Mouse (Mus musculus): ENCODE measurements around the gene Lpcat2b.
"Not testable (repeated sequence)": the region's sequence is repeated elsewhere in the genome, so short reads cannot be mapped to it uniquely, and the experiment has no call there.

Gene Lpcat2b

DNA sequence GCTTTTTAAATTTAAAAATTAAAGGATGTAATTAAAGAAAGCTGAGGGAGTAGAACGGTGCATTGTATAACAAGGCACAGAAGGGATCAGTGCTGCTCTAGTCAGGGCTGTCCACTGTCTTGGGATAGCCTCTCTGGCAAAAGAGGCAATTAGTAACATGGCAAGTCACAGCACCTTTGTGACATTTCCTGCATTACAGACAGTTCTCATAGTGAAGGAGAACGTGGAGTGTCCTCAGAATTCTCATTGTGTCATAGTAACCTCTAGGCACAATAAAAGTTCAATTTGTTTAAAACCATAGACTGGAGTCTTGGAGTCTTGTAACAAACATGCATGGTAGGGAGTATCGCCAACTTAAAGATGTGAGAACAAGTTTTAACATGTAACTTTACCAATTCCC, at the start of gene Lpcat2b:
TSS of gene Lpcat2b (plus strand) at position 301 of the 400 bp plus-strand sequence.
- DNase-seq (ENCODE audit: low read depth, low spot score) = no peak

DNA sequence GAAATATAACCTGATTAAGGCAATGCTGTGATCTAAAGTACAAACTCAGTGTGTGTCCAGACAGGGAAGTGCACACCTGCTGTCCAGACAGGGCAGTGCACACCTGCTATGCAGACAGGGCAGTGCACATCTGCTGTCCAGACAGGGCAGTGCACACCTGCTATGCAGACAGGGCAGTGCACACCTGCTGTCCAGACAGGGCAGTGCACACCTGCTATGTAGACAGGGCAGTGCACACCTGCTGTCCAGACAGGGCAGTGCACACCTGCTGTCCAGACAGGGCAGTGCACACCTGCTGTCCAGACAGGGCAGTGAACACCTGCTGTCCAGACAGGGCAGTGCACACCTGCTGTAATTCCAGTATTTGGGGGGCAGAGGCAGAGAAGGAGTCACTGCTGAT, 44.9 kb upstream of the Lpcat2b start:
- DNase-seq (ENCODE audit: low read depth, low spot score) = not testable (repeated sequence)

DNA sequence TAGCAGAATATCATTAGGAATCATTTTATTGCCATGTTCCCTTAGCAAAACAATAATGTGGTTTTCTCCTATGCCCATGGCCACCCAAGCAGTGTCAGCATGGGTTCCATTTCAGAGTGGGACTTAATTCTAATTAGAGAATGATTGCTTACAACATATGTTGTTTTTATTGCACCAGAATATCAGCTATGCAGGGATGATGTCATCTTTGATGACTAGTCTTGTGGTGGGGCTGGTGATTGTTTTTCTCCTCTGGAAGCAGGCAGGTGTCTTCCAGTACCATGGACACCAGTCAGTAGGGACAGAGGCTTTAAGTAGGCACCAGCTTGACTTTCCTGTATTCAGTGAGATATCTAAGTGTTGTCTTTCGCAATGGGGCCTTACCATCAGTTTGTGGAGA, 43.6 kb upstream of the Lpcat2b start:
- DNase-seq (ENCODE audit: low read depth, low spot score) = no peak

DNA sequence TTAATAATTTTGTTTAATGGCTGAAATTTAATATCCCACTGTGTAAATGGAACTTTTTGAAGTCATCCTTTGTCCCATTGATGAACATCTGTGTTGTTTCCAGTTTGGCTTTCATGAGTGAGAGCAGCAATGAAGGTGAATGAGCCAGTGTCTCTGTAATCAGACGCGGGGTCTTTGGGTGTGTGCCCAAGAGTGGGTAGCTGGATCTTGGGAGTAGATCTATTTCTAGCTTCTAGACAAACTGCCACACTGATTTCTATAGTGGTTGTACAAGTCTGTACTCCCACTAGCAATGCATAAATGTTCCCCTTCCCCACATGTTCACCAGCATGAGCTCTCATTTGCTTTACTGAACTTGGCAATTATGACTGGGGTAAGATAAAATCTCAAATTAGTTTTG, 42.0 kb upstream of the Lpcat2b start:
- no peak for DNase-seq (ENCODE audit: low read depth, low spot score)

DNA sequence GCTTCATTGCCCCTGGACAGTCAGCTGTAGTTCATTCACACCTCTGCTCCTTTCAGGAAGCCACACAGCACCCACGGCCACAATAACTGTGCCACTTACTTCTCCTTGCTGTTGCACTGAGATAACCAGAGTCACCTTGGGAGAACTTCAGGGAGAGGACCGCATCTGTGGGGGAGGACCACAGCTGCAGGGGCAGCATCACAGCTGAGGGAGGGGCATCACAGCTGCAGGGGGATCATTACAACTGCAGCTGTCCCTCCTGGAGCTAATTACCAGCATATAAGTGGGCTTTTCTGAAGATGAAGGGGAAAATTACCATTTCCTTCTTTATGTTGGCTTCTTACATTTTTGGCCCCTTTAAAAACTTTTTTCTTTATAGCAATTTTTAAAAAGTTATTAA, 36.9 kb upstream of the Lpcat2b start:
- DNase-seq (ENCODE audit: low read depth, low spot score) = no peak

DNA sequence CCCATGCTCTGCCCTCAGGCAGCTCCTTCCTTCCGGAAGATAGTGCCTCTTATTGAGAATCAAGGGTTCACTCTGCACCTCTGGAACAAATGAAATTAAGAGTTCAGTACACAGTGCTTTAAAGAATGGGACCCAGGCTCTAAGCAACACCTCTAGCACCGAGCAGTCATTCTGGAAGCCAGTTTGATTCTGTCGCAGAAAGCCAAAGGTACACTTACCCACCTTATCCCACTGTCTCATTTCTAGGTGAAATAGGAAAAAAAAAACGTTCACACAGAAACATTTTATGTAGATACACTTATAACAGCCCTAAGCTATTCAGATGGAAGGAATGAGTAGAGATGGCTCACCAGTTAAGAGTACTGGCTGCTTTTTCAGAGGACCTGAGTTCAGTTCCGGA, 28.9 kb upstream of the Lpcat2b start, which contains the start of gene Ephx4:
TSS of gene Ephx4 (plus strand) at position 301 of the 400 bp plus-strand sequence.
- DNase-seq (ENCODE audit: low read depth, low spot score) = no peak

DNA sequence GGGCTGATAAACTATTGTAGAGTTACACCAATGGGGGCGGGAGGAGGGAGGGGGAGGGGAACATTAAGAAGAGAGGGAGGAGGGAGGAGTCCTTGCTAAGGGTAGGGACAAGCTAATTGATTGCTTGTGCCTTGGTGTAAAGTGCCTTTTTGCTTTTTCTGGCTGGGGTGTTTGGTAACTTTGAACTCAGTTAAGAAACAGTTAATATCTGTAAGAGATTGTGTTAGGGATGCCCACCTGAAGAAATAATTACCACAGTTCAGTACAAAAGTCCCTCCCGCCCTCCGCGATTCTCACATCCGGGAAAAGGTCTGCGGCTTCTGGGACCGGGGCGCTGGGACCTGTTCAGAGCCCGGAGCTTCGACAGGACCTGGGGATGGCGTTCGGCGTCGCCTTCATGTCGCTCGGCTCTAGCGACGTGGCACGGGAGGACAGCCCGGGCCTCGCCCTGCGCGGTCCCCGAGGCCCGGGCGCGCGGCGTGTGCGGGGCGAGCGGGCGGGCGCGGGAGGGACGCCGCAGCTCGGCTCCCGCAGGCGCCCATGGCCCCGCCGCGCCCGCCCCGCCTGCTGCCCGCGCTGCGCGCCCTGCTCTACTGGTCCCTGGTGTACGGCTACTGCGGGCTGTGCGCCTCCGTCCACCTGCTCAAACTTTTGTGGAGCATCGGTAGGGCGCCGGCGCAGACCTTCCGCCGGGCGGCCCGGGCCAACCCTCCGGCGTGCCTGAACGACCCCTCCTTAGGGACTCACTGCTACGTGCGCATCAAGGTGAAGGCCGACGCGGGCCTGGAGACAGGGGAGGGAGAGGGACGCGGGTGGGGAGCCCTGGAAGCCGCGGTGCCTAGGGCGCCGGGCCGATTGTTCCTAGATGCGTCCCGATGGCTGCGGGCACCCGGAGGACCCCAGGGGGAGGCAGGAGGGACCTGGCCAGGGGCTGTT, 28.1 kb upstream of the Lpcat2b start:
- DNase-seq (ENCODE audit: low read depth, low spot score) = peak; percentile 73

DNA sequence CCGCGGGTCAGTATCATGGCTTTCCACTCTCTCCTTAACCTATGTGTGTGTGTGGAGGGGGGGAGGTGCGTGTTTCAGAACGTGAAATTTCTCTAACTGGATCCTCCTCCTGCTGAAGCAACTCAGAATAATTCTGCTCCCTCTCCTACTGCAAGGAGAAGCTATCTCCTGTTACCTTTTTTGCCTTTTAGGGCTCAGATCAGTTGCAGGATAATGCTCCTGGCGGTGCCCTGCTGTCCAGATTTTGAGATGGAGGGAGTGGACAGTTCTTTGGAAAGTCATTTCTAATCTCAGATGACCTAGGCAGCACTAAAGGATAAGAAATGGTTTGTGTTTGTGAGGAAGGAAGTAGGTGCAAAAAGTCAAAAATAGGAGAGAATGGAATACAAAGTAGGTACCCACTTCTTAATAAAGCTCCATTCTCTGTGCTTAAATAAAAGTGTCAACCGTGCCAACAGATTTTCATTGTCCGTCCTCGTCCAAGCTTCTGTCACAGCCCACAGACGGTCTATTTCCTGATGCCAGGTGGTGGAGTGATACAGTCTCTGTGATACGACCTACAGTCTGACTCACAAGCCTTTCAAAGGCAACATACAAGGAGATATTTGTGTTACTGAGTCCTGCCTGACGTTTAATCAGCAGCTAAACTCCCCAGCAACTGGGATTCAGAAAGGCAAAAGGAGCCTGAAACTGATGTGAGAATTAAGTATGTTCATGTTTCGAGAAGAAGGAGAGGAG, 27.2 kb upstream of the Lpcat2b start:
- no peak for DNase-seq (ENCODE audit: low read depth, low spot score)

DNA sequence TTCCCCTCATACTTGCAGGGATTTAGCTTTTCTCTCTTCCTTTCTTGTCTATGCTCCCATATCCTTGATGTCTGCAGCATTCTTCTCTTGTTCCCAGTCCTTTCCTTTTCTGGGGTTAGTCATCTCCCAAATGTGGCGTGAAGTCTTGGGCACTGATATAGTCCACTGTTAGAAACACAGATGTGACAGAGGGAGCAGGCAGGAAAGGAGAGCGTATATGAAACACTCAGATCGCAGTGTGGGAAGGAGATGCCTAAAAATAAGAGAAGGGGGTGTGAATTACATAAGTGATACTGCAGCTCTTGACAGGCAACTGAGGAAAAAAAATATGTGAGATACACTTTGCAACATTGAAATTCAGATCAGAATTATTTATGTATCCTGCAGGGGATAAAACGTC, 26.0 kb upstream of the Lpcat2b start:
- no peak for DNase-seq (ENCODE audit: low read depth, low spot score)

DNA sequence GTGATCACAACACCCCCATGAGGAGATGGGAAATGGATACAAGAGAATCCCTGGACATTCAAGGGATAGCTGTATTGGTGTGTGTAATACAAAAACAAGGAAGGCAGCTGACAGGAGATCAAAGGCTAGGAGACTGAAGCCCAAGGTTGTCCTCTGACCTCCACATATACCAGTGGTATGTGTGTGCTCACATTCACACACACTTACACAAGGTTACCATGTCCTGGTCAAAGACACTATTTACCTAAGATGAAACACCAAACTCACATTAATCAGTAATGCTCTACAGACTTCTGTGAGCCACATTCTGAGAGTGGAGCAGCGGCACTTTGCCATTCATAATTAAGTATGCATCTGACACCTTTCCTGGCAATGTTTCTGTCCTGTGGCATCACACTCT, 21.0 kb upstream of the Lpcat2b start:
- no peak for DNase-seq (ENCODE audit: low read depth, low spot score)

DNA sequence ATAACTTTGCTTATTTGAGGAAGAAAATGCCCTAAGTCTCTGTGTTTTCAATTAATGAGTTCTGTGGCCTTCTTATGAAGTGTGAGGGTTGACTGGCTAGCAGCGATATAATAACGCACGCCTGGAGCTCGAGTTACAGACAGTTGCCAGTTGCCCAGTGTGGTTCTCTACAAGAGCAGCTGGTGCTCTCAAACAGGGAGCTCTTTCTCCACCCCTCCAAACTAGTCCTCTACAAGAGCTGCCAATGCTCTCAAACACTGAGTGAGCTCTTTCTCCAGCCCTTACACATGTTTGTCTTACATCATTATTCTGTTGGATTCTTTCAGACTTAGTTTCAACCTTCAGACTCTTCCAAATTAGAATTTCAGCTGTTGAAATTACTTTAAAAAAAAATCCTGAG, 20.0 kb upstream of the Lpcat2b start:
- no peak for DNase-seq (ENCODE audit: low read depth, low spot score)

DNA sequence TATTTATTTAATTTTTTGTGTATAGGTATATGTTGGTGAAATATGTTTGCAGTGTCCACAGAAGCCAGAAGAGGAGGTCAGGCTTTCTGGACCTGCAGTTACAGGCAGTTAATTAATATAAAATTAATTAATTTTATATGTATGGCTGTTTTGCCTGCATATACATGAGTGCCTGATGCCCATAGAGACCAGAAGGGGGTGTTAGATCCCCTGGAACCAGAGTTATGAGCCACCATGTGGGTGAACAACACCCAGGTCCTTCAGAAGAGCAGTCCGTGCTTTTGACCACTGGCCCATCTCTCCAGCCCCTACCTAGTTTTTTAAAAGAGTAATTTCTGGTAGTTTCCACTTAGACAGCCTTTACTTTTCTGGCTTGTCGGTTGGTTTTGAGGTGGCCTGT, 19.1 kb upstream of the Lpcat2b start:
- DNase-seq (ENCODE audit: low read depth, low spot score) = no peak

DNA sequence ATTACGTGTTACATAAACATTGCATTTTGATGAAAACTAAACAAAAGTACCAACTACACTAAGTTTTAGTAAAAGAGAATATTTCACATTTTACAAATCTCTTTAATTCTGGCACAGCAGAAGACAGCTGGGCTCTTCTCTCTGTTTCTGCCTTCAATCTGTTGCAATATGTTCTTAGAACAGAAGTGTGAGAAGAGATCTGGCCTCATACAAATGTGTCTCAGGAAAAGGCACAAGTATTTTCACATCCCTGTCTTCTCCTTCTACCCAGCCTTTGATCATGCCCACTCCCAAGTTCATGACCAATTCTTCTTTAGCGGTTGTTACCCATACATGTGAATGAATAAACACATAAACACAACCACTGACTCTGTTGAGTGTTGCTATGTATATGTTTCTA, 16.3 kb upstream of the Lpcat2b start:
- DNase-seq (ENCODE audit: low read depth, low spot score) = no peak

DNA sequence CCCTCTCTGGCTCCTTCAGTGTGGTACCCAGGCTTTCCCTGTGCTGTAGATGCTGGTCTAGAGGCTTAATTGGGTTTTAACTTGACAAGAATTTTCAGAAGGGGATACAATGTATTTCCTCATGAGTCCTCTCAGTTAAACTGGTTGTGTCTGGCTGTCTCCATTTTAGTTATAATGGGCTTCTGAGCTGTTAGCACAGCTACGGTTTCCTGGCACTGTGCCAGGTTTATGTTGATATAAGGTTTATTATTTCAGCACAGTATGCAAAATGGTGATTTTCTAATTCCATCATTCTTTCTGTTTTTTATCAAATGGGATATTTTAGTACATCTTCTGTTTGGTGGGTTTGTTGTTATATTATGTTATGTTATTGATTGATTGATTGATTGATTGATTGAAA, 9.7 kb upstream of the Lpcat2b start:
- no peak for DNase-seq (ENCODE audit: low read depth, low spot score)

DNA sequence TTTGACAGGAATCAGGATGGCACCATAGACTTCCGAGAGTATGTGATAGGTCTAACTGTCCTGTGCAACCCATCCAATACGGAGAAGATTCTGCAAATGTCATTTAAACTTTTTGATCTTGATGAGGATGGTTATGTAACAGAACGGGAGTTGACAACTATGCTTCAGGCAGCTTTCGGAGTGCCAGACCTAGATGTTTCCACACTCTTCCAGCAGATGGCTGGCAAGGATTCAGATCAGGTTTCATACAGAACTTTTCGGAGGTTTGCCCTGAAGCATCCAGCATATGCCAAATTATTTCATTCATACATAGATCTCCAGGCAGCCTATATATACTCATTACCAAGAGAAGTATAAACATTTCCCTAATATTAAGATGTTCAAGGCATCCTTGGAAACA, 2.7 kb downstream of the Lpcat2b start:
- DNase-seq (ENCODE audit: low read depth, low spot score) = no peak

DNA sequence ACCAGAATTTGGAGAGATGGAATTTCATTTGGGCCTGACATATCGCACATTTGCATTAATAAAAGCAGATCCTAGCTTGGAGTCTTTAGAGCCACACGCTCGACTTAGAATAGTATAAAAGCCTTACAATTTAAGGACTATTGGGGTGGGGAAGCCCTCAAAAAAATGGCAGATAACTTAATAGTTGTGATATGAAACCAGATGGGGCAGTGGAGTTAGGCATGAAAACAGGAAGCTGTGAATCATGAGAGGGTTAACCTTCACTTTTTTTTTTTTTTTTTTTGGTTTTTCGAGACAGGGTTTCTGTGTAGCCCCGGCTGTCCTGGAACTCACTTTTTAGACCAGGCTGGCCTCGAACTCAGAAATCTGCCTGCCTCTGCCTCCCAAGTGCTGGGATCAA, 4.8 kb downstream of the Lpcat2b start:
- no peak for DNase-seq (ENCODE audit: low read depth, low spot score)

DNA sequence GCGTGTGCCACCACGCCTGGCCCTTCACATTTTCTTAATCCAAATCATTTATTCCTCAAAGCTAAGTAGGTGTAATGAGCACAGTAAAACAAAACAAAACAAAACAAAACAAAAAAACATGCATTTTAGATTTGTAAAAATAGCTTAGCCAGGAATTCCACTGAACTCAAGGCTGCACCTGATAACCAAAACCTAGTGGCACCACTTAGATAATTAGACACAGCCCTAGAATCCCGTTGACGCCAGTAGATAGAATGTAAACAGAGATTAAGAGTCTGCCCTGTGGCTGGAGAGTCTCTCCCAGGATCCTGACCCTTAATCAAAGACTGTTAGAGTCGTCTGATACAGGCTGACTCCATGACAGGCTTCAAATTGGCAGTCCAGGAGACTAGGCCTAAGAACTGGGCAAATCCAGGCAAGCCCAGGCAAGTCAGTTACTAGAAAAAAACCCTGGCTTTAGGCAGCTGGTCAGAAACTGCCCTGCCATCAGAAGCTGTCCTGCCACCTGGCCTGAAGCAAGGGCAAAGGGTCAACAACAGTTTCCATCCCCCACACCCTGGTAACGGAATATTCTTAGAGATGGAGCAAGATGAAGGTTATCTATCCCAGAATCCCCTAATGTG, 5.3 kb downstream of the Lpcat2b start:
- peak; percentile 19 for DNase-seq (ENCODE audit: low read depth, low spot score)

DNA sequence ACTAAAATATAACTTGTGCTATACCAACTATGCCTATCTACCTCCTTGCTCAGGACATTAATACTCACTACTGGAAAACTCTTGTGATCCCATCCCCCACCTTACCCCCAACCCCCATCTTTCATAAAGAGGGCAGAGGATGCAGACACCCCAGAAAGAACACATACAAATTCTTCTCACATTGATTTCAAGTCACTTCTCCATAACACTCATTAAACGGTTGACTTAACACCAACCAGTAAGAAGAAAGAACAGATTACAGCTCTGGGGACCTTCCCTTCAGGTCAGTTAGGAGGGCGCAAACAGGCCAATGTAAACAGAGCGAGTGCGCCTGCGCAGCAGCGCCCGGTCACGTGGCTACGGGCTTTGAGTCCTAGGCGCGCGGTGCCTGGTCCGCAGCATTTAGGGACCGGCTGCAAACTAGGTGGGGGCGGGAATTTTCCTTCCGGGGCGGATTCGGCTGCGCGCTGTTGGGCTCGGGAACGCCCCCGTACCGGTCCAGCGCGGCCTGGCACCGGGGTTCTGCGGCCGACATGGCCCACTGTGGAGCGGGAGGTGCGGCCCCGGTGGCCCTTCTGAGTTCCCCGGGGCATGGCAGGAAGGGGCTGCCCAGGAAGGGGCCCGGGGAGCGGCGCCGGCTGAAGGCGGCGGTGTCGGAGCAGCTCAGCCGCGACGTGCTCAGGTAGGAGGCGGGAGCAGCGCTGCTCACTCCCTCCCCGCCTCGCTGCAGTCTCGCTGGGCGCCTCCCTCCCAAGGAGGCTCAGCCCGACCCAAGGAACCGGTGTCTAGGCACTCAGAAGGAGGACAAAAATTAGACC, 6.3 kb downstream of the Lpcat2b start, which contains the start of gene Btbd8:
TSS of gene Btbd8 (plus strand) at position 534 of the 818 bp plus-strand sequence.
- DNase-seq (ENCODE audit: low read depth, low spot score) = peak; percentile 94

DNA sequence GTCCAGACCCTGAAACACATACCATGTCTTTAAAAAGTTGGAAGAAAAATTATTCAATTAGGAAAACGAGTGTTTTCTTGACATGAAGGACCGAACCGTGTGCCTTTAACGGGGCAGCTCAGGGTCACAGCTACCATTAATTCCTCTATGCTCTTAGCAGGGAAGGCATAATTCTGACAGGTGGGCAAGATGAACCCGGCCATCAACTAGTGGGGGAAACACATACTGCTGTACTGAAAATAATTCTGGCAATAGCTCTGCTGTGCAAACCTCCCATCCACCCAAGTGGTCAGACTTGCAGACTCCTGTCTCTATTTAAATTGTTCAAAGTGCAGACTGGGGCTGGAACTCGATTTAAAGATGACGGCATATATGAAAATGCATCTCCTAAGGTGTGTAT, 7.0 kb downstream of the Lpcat2b start:
- DNase-seq (ENCODE audit: low read depth, low spot score) = no peak

DNA sequence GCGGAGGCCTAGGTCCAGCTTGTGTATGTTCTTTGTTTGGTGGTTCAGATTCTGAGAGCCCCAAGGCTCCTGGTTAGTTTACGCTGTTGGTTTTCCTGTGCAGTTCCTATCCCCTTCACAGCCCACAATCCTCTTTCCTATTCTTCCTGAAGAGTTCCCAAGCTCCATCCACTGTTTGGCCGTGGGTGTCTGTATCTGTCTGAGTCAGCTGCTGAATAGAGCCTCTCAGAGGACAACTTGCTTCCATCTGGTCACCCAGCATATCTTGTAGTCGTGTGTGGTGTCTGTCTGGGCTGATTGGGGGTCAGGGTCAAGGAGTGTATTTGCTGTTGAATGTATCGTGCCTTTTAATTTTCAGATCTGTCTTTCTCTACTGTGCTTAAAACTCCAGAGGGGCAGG, 10.5 kb downstream of the Lpcat2b start:
- DNase-seq (ENCODE audit: low read depth, low spot score) = no peak

DNA sequence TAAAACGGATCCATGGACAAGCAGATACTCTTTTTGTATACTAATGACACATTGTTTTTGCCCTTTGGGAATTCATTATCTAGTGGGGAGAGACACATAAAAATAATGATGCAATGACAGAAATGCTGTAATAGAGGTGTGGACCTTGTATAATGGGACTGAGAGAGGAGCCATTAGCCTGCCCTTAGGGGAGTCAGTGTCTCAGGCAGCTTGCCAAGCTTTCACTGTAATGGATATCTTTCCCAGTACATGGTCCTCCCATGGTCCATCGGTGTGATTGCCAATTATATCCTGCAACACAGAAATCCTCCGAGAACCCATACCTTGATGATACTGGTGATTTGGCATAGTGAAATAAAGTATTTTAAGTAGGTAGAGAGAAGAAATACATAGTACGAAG, 12.9 kb downstream of the Lpcat2b start:
- no peak for DNase-seq (ENCODE audit: low read depth, low spot score)

Measured in R1 (cell line).